In genomic region chr17:74772364-74772763, GRCm38 (mm10) we compare ENCODE assay signal across 16 mouse cellular contexts.
"Had no signal": no experiment of that assay in that cellular context is flagged by ENCODE, and none has a peak within 500 bp of the region (broad histone marks: within the 10 kb centered on the region; RNA-seq: fewer than 3 reads in every experiment).

No protein-coding gene starts in this region.

- H3K4me1 ChIP-seq: neural tube, embryonic 13.5 days; neural tube, embryonic 15.5 days; stomach, embryonic 15.5 days had no signal

- DNase-seq: retina, postnatal 1 day; right cerebral cortex, adult 18-20 months; right cerebral cortex, postnatal 14 days; right cerebral cortex, postnatal 25 days; right cerebral cortex, postnatal 4 days; spleen, adult 18-20 months; thymus, adult 18-20 months; thymus, adult 2 months; thymus, postnatal 14 days; thymus, postnatal 25 days; thymus, postnatal 36 days; thymus, postnatal 4 days had no signal

- H3K36me3 ChIP-seq: neural tube, embryonic 15.5 days; stomach, embryonic 15.5 days had no signal

- H3K4me2 ChIP-seq: neural tube, embryonic 13.5 days; neural tube, embryonic 15.5 days; stomach, embryonic 15.5 days had no signal

- H3K4me3 ChIP-seq: neural tube, embryonic 13.5 days; neural tube, embryonic 15.5 days; stomach, embryonic 15.5 days had no signal

- H3K27me3 ChIP-seq: neural tube, embryonic 13.5 days; neural tube, embryonic 15.5 days; stomach, embryonic 15.5 days had no signal

- H3K27ac ChIP-seq: neural tube, embryonic 13.5 days; neural tube, embryonic 15.5 days; stomach, embryonic 15.5 days; stomach, postnatal 0 days had no signal

- H3K9ac ChIP-seq: neural tube, embryonic 13.5 days; neural tube, embryonic 15.5 days; stomach, embryonic 15.5 days had no signal

- H3K9me3 ChIP-seq: neural tube, embryonic 13.5 days; neural tube, embryonic 15.5 days; stomach, embryonic 15.5 days had no signal
